Mouse (Mus musculus): Measurements from ENCODE around the gene Pik3ap1.

GRCm38 (mm10) chr19:41347326-41347725, 37.6 kb downstream of the Pik3ap1 start:
- TF ChIP-seq CTCF (conservative IDR thresholded peaks at IDR 0.05; ENCODE audit: low read length) (no peak), POU5F1 (IDR thresholded peaks at IDR 0.05; ENCODE audit: borderline replicate concordance, low read length) (no peak), NANOG (IDR thresholded peaks at IDR 0.05; ENCODE audit: borderline replicate concordance, low read length) (no peak)
